Mouse (Mus musculus) cerebellum, postnatal 4 days (tissue): ENCODE measurements at regions not wholly inside any gene's neighbourhood (a gene's known extent, or its start where the extent isn't known, plus 50 kb on each side); places are given as distances from the start of the nearest gene placed in this dataset.

Experiments used
- DNase-seq, 2 experiments: peaks; one replicate each; pipeline ENCODE4 v3.0.0; 2022; ENCODE audit warnings: low spot score in 2 of 2, mixed read lengths in 1 of 2

DNA sequence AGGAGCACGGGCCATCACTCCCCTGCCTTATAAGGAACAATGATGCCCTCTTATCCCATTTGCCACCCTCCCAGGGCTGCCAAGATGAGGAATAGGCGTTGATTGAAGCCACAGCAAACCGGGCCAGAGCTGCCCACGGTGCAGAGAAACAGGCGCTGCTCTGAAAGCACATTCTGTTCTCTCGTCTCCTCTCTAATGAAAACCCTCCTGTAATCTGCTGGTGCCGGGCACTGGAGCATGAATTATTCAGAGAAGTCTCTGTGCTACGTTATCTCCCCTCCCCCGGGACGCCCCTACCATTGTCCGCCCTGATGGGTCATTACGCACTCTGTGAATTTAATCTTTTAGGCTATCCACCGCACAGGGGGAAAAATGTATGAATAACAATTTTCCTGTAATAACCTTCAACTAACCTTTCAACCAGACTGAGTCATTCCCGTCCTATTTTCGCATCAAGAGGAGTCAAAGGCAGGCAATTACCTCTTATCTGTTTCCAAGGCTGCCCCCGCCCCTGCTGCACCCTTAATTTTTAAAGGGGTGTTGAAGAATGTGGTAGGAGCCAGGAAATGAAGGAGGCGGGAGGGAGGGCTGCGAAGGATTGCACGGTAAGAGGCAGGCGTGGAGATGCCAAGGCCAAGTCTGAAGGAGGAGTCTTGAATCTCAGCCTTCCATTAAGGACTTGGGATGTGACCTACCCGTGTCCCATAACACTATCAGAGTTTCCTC is 201.6 kb downstream of the Tle3 start:
- DNase-seq = peak in 1 of 2 experiments; percentile 24

DNA sequence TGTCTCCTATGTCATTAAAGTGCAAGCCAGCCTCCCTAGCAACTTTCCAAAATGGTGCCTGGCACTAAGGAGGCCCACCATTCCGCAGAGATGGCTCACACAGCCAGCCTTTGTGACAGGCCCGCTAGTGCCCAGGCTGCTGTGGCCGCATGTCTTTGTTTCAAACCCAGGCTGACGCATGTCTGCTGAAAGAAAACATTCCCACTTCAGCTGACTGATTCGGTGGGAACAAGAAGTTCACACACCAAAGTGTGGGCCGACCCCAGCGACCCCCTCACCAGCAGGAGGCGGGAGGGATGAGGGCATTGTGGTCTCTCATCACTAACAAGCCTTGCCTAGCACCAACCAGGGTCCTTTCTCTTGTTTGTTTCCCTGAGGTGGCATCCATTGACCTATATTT is 190.9 kb downstream of the Tle3 start:
- DNase-seq = no peak

DNA sequence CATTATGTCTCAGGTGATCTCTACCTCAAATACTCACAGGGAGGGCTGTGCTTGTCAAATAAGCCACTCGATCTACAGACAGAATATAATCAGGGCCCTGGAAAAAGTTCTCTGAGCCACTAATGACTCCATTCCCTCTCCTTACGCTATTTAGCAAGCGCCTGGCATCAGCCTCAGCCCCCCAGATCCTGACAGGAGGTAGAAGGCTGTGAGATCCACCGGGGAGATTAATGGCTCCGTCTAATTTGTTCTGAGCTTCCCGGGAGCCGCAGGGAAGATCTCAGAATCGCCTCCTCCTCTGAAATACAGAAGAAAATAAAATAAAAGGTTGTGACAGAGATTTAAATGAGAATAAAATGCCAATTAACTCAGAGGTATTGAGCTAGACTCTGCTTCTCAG is 189.4 kb downstream of the Tle3 start:
- DNase-seq = no peak

DNA sequence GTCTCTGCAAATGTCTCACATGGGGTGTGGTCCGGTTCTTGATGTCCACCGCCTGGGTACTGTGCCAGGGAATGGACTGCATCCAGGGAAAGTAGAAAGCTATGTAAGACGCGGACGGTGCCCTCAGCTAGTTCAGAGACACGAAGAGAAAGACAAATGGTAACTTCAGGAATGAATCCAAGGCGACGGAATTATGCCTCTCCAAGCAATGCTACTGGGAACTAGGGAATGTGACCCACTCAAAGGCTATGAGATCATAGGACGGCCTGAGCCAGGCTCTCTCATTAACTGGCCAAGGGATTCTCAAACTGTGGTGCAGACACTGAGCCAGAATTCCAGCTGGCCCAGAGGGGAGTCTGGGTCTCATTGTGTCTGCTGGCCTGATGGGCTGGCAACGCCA is 186.5 kb downstream of the Tle3 start:
- peak in 1 of 2 experiments; percentile 46 for DNase-seq

DNA sequence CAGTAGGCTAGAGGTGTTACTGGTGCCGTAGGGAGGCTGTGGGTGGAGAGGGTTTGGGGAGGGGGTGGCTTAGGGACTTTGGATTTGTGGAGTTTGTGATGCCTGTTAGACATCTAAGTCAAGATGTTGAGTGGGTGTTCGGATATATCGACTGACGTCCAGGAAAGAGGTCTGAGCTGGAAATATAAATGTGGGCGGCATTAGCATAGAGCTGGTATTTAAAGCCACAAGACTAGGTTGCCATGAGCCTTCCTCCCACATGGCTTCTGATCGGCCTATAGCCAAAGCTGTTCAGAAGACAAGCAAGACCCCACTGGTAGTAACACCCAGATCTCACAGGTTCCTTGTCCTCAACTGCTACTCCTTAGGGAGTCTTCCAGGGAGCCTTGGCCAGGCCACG is 184.9 kb downstream of the Tle3 start:
- DNase-seq = no peak

DNA sequence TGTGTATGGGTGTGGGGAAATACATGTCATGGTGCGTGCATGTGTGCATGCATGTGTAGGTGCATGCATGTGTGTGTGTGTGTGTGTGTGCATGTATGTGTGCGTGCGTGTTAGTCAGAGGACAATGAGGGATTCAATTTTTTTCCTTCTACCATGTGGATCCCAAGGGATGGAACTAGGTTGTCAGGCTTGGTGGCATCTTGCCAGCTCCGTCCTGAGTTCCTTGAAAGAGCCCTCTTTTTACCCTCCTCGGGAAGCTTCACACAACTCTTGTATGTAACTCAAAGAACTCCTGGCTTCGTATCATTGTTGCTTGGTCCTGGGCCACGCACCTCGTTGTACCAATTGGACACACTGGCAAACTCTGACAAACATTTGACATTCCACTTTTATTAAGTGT is 183.0 kb downstream of the Tle3 start:
- no peak for DNase-seq

DNA sequence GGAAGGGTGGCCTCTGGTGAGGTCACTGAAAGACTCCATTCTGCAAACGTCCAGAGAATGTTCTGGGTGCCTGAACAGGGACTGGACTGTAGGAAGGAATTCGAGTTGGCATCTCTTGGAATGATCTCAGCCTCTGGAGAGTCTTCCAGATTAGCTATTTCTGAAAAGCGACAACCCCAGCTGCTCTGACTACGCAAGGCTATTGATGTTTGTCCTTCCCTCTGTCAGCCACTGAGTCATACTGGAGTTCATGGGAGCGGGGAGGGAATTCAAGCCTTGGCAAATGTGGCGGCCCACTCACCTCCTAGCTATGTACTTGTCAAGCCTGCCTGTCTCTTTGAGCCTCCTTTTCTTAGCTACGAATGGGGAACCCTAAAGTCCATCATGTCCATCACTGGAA is 182.4 kb downstream of the Tle3 start:
- DNase-seq = no peak

DNA sequence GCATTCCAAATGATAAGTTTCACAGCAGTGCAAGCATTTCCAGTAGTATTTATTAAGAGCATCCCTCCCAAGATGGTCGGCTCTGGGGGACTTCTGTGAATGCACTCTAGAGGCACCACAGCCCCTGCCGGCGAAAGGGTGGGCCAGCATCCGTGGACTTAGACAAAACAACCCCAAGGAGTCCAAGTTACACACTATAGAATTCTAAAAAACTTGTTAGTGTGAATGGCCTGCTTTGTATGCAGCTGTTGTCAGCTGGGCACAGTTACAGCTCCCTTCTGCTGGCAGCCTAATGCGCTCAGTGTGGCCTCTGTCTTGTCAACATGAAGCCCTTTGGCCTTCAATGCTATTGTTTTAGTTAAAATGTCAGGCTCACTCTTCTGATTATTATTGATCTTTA is 181.5 kb downstream of the Tle3 start:
- DNase-seq = peak in 1 of 2 experiments; percentile 4

DNA sequence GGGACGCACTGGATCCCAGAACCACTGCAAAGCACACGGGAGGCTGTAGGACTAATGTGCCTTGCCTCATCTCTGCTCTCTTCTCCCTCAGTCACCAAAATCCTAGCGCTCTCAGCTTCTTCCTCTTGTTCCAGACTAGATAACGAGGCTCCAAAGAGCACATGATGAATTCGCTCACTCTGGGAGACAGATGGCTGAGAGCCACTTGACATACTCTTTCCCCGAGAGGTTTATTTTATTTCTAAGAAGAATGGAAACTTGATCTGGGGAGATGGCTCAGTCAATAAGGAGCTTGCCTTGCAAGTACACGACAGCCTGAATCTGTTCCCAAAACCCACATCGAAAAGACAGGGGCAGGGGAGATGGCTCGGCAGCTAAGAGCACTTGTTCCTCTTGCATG is 179.2 kb downstream of the Tle3 start:
- DNase-seq = no peak

DNA sequence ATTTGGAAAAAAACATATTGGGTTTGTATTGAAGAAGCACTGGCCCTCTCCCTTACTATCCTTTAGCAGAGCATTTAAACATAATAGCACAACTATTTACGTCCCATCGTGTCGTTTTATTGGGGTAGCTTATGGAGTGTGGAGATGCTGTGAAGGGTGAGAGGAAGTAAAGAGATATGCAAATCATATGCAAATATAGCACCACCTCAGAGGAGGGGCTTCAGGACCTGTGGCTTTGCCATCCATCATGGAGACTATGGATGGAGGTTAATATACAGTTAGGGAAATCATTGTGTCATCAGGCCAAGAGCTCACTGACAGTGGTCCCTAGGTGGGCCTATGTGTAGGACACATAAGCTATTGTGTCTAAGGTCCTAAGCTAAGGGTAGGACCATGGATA is 178.2 kb downstream of the Tle3 start:
- DNase-seq = no peak

DNA sequence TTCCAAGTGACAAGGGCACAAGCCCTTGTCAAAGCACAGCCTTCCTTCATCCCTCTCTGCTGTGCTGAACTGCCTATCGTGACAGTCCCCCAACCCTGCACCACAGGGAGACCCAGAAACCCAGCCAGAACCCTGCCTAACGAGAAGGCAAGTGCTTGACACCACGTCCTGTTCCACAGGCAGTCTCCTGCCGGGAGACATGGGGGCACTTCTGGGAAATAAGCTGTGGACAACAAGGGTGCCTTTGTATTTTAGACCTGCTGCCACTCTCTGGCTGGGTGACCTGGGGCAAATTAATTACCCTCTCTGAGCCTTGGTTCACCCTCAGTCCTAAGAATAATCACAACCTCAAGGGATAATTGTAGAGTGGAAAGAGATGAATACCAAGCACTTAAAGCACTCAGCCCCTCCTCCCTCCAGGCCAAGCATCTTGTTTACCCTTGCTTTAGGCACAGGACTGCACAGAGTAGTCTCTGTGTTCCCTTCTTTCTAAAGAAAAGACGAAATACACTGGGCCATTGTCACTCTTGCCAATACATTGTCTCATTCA is 177.6 kb downstream of the Tle3 start:
- DNase-seq = no peak

DNA sequence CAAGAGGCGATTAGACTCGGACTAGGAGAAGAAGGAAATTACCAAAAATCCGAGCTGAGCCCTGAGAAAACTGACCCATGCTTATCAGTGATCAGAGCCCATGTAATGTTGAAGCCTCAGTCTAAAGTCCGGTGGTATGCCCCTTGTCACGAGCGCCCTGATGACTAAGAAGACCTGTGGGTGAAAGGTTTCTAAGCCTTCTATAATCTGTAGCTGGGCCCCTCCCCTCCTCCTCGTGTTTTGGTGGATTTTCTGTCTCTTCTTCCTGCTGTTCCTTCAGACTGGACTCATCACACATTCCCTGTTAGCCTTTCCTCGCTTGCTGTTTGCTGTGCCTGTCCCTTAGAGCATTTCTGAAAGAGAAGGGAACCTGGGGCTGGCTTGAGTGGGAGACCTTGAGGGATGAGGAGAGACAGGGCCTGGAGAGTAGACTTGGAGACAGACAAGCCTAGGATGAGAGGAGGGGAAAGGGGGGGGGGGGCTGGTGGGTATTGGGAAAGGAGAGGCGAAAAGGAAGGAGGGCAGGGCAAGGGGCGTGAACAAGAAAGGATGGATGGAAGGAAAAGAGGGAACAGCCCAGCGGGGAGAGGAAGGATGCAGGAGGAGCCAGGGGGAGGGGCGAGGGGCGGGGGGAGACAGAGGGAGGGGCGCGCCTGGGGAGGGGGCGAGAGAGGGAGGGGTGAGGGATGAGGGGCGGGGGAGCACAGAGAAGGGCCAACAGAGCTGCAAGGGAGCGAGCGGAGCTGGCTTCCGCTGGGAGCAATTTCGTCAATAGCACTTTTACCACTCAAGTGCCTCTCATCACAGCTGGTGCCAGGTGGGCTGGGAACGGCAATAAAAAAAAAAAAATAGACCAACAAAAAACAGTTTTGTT is 165.4 kb downstream of the Tle3 start:
- no peak for DNase-seq

DNA sequence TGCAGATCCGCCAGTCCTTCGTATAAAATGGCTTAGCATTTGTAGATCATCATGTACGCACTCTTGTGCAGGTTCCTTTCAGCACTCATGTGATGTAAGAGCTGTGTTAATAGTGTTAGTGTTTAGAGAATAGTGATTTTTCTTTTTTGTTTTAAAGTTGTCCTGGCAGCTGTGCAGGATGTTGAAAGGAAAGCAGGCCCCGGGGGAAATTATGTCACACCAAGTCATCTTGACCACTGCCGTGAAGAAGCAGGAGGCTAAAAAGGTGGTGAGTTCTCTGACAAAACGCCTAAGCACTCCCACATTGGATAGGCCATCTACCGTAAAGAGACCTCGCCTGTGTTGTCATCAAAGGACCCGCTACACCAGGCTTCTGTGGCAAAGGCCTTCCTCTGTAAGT is 161.1 kb downstream of the Tle3 start:
- no peak for DNase-seq

DNA sequence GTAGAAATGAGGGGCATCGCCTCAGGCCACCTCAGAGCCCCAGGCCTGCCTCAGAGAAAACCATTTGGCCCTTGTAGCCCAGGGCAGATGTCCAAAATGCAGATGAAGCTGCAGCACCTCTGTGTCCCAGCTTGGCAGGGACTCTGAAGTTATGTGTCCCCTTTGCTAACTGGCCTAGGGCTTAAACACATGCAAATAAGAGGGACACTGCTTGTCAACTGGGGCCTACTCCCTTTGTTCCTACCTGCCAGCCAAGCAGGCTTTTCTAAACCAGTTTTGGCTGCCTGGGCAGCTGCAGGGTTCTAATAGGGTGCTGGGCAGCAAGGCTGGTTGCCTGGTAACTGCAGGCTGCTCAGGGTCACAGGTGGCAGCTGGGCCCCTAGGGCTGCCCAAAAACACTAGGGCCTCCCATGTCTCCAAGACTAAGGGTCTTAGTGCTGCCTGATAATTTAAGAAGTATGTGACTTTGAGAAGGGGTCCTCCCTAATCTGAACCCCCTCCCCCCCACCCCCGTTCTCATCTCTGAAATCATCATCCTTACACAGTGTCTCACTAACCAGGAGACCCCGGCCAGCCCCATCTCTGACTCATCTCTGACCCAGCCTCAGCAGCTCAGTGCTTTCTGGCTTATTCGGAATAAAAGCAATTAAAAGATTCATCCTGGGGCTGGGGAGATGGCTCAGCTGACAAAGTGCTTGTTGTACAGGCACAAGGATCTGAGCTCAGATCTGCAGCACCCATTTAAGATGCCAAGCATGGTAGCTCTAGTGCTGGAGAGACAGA is 158.3 kb downstream of the Tle3 start:
- no peak for DNase-seq

DNA sequence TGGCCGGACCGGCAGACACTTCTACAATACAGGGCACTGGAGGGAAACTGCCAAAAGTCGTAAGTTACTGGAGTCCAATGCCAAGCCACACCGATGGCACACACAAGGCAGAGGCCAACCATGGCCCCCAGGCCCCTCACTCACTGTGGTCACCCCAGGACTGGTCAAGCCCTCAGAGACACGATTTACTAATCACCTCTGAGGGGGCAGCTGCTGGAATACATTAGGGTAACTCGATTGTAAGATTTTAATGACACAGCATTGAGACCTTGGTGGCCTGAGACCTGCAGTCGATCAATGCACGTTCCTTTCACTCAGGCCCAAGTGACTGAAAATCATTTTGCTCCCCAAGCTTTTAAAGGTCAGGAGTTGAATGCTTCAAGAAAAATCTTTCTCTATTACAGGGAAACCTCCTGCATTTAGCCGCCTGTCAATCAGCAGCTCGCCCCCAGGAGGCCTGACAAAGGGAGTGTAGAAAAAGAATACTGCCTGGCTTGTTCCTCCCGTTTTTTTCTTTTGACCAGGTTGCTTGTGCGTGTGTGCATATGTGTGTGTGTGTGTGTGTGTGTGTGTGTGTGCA is 156.2 kb downstream of the Tle3 start:
- no peak for DNase-seq

DNA sequence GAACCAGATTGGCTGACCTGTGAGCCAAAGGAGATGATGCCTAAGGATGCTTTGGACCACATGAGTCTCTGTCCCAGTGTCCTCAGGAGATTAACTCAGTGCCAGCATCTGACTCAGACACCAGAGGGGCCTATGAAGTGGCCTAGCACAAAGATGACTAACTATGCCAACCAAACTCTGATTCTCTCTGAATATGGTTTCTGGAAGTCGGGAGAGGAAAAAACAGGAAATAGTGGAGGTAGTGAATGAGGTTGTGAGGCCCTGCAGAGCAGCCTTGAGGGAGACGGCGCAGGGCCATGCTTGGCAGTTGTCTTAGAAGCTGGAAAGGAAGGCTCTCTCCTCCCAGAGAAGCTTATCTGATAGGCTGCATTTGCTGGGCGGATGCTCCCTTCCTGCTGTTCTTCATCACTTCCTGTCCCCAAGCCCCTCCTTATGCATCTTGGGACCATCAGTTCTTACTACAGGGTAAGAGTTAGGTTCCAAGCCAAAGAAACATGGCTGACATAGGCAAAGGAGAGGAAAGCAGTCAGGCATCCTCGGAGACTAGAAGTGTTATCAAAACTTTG is 155.4 kb downstream of the Tle3 start:
- no peak for DNase-seq

DNA sequence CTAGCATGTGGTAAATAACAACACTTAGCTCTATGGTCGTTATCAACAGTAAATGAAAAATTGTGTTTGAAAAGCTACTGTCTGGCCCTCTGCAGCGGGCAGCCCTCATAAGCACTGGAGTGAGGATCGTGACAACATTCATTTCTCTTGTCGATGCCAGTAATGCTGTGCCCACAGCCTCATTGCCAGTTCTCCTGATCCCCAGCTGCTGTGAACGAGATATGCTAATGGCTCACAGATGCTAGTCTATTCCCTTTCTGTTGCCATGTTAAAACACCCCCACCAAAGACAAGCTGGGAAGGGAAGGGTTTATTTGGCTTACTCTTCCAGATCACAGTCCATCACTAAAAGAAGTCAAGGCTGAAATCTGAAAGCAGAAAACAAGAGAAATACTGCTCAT is 148.0 kb downstream of the Tle3 start:
- DNase-seq = no peak

DNA sequence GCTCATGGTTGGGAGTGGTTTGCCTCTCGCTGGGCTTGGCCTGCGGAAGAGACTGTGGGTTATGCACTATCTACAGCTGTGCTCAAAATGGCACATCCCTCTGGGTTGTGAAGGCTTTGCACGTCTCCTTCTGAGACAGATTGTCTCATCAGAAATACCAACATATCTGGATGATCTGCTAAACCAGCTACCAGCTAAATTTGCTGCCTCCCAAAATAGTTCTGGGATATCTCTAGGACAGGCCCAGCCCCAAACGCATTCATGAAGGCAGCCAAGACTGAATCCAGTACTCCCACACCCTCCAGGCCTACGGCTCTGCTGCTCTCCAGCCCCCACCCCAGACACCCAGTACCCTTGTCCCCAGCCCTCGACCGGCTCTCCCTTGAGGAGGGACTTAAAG is 145.7 kb downstream of the Tle3 start:
- no peak for DNase-seq

DNA sequence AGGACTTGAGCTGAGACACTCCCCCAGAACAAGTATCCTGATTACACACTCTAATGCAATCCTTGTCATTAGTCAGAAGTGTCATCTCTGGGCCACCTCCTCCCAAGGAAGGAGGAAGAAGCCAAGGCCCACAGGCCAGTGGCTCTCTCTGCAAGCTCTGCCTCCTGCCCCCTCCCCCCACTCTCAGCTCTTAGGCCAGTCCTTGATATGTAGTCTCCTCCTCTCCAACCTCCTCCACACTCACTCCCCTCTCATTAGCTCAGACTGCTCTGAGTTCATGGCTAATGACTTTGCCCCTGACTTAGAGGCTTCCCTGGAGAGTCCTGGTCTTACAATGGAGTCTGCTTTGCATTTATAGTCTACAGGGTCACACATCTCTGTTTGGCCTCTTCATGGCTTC is 139.3 kb downstream of the Tle3 start:
- no peak for DNase-seq

DNA sequence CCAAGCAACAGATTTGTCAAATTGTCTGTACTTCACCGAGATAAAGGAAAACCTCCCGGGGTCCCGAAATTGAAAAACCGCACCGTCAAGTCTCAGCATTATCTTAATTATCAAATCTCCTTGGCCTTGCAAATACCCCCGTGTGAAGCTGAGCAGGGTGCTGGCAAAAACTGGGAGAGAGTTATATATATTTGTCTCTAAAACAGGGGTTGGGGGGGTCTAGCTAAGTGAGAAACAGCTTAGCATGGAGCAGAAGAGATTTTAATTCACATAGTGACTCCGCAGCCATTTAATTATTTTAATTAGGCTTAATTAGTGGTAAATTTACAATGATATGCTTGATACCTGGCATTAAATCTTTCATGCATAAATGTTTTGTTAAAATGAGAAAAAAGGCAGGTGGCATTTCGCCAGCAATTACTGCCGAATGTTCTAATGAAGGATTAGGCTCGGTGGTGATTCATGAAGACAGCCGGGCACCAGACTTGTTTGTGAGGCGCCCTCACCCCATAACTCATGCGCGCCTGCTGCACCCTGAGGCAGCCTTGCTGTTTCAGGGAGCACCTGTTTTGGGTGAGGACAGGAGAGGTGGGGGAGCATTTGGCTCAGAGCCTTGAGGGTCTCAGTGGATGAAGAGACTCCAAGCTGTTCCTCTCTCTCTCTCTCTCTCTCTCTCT is 138.2 kb downstream of the Tle3 start:
- no peak for DNase-seq
